Mouse (Mus musculus) lung, adult 2 months (tissue): ENCODE results near the gene Hdac5.

ENCODE experiments used
- CTCF ChIP-seq: fragments of 200-500 bp; IDR thresholded peaks from 2 replicates; pipeline ENCODE4 v1.5.1; 2011; ENCODE audit warnings: mild to moderate bottlenecking, low read length, control low read depth; ENCODE audit not compliant: insufficient read depth
- POLR2A ChIP-seq: fragments of 200-500 bp; IDR thresholded peaks from 2 replicates; pipeline ENCODE4 v1.6.1; 2011; ENCODE audit warnings: low read depth, mild to moderate bottlenecking, control low read depth, low read length, borderline replicate concordance; ENCODE audit errors: extremely low read depth

GRCm38 (mm10) chr11:102188980-102189379 is 41.0 kb downstream of the Hdac5 start:
- TF ChIP-seq POLR2A, result no peak
- no peak for TF ChIP-seq CTCF
